Mouse (Mus musculus) c-Kit-negative CD71-positive TER-119-positive erythroid progenitor cells, embryonic 14.5 days (primary cell): ENCODE measurements around the gene Cutal.
"Not testable (repeated sequence)": the region's sequence is repeated elsewhere in the genome, so short reads cannot be mapped to it uniquely, and the experiment has no call there.

Experiments used
- DNase-seq: peaks from one replicate; pipeline ENCODE4 v3.0.0-alpha.2; 2013; ENCODE audit warnings: low read depth, low spot score

The Cutal gene

DNA sequence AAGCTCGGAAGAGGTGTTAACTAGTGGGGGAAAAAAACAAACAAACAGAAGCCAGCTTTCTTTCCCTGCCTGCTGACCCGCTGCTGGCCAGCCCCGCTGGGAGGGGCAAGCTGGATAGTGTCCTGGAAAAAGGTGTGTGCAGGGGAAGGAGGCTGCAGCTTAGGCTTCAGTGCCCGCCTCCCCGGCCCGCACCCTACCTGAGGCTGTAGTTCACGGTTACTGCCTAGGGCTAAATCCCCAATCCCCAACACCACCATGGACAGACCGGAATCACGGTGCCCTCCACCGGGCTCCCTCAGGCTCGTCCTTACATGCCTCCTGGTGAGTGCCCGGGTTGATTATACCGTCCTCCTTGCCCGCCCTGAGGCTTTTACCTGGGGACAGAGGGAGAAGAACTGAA lies at the start of gene Cutal:
Cutal (plus strand) TSS at position 126 of the 400 bp plus-strand sequence.
- DNase-seq = no peak

GRCm38 (mm10) chr2:34825827-34826459 lies 48.3 kb upstream of the Cutal start, which contains the start of gene Fbxw2:
TSS of gene Fbxw2 (minus strand) at chr2:34826311.
- DNase-seq = peak; percentile 77

- no peak for DNase-seq
These were observed 47.5 kb upstream of the Cutal start for GRCm38 (mm10) chr2:34826460-34827231.

- no peak for DNase-seq
These were observed 46.6 kb upstream of the Cutal start for GRCm38 (mm10) chr2:34827591-34827990.

DNA sequence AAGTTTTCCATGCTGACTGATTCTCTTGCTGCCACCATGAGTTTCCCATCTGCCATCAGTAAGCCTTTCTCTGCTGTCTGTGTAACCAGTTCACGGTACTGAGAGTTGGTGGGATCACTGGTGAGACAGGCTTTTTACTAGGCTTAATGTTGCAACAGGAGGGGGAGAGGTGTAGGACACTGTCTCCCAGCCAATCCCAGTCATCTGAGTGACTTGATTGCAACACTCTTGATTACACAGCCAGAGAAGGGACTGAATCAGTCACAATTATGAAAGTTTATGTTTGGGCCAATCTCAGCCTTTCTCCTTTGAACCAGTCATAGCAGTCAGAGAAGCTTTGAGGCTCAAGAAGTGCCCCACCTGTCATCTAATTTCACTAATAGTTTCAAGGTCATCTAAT lies 46.2 kb upstream of the Cutal start:
- no peak for DNase-seq

GRCm38 (mm10) chr2:34830066-34830465 lies 44.1 kb upstream of the Cutal start:
- DNase-seq = not testable (repeated sequence)

- not testable (repeated sequence) for DNase-seq
These were observed 41.3 kb upstream of the Cutal start, which contains the start of gene Gm34653 for GRCm38 (mm10) chr2:34832766-34833457. TSS of gene Gm34653 (plus strand) at chr2:34833007.

GRCm38 (mm10) chr2:34833624-34834023 lies 40.6 kb upstream of the Cutal start:
- no peak for DNase-seq

GRCm38 (mm10) chr2:34835669-34836068 lies 38.5 kb upstream of the Cutal start:
- DNase-seq = no peak

DNA sequence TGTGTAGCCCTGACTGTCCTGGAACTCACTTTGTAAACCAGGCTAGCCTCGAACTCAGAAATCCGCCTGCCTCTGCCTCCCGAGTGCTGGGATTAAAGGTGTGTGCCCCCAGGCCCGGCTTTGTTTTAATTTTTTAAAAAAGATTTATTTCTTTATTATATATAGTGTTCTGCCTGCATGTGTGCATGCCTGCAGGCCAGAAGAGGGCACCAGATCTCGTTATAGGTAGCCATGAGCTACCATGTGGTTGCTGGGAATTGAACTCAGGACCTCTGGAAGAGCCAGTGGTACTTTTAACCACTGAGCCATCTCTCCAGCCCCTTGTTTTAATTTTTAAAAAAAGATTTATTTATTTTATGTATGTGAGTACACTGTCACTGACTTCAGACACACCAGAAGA lies 34.1 kb upstream of the Cutal start:
- DNase-seq = not testable (repeated sequence)

DNA sequence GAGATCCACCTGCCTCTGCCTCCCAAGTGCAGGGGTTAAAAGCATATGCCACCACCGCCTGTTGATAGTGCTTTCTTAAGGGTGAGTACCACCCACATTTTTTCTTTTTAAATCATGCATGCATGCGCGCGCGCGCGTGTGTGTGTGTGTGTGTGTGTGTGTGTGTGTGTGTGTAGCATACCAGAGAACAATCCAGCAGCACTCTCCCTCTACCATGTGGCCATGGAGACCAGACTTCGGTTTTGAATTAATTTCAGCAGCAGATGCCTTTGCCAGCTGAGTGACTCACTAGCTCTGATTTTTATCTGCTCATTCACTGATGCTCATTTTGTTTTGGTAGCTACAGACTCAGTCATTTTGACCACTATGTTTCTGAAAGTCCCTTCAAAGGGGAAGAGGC lies 32.5 kb upstream of the Cutal start:
- DNase-seq = no peak

DNA sequence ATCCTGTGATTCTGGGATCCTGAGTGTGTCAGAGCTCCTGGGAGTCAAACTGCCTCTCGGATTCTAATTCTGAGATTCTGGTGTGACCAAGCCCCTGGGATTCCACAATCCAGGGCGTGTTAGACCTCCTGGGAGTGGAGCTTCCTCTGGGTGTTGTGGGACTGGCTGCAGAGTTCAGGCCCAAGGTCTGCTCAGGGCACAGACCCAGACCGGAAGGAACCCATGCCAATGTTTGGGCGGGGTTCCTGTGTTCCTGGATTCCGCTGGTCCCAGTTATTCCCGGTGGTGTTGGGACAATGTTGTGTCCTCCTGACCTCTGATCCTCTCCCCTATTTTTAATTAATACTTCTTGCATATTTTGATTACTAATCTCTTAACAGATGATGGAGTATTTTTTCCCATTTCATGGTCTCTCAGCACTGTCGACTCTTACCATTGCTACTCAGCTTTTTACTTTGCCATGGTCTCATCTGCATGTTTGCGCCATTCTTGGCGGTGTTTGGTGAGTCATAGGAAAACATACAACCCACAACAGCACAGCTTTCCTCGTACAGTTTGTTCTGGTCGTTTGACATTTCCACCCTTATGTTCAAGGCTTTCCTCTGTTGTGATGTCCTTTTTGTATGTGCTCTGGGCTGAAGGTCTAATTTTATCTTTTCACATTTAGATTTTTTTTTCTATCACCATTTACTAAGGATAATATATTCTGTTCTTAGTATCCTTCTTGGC lies 30.8 kb upstream of the Cutal start:
- no peak for DNase-seq

- DNase-seq = no peak
These were observed 26.5 kb upstream of the Cutal start for GRCm38 (mm10) chr2:34847702-34848101.

DNA sequence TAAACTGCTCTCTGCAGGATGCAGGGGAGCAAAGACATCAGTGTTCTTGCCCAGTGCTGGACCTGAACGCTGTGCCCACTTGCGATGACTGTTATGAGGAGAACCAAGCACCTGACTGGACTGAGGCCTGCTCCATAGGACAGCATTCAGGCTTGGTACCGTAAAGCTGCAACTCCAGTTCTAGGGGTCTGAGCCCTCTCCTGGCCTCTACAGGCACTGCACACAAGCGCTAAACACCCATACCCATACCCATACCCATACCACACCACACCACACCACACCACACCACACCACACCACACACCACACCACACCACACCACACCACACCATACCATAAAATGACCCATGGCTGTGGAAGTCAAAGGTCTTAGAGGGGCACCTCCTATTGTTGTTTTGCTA lies 18.9 kb upstream of the Cutal start:
- no peak for DNase-seq

- DNase-seq = no peak
These were observed 16.5 kb upstream of the Cutal start for GRCm38 (mm10) chr2:34857728-34858127.

DNA sequence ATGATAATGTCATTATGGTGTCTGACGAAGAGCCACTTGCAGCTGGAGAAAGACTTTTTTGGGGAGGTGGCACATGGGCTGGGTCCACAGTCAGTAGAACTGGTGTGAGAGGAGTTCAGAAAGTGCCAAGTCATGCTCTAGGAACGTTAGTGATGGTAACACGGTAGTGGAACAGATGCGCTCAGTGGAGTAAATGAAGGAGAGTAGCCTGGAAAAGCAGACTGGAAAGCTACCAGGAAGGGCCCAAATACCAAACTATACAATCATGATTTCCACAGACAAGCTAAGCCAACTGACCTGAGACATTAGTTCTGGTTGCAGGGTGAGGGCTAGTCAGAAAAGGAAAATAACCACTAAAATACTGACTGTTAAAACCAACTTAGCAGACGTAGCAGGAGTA lies 4.5 kb upstream of the Cutal start:
- DNase-seq = peak; percentile 82

- DNase-seq = peak; percentile 100
These were observed 3.4 kb upstream of the Cutal start for GRCm38 (mm10) chr2:34870520-34871474.

- no peak for DNase-seq
These were observed 685 bp downstream of the Cutal start, which contains the start of gene Psmd5 for GRCm38 (mm10) chr2:34874816-34875345. TSS of gene Psmd5 (minus strand) at chr2:34874968.

DNA sequence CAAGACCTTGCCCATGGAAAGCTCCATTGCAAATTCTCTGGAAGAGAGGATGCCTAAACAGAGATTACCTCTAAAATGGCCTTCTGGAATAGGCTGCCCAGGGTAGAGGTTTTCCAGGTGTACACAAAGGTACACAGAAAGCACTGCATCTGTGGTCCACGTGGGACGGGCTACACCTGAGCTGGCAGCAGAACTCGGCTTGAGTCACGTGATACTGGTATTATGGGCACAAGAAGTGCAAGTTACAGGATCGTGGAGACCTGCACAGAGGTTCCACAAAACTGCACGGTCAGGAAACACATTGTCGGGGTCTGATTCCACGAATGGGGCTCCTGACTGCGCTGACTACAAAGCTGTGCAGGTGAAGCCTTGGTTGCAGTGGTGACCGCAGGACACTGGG lies 5.9 kb downstream of the Cutal start:
- DNase-seq = no peak

GRCm38 (mm10) chr2:34882757-34883156 lies 8.6 kb downstream of the Cutal start:
- no peak for DNase-seq
